Mouse (Mus musculus) liver, embryonic 16.5 days (tissue): Measurements from ENCODE around the gene Tmem268. TPM values are rescaled to one million over a fixed set of nuclear protein-coding genes. Genes with fewer than 3 reads are reported as not detected.

Experiments used
- ATAC-seq: fragments of 200-750 bp; cut with Nextera tagmentation; 2 replicates; pipeline ENCODE4 v1.8.0; 2017; ENCODE audit warnings: low read depth, mild to moderate bottlenecking, moderate number of reproducible peaks, moderate library complexity
- H3K27ac ChIP-seq: fragments of 300-500 bp; sonication (generic); 2 replicates; pipeline ENCODE4 v1.5.1; 2014; ENCODE audit warnings: mild to moderate bottlenecking, low read length
- H3K27me3 ChIP-seq: fragments of 300-500 bp; sonication (generic); 2 replicates; pipeline ENCODE4 v1.6.1; 2014; ENCODE audit warnings: low read depth, low read length, mixed read lengths; ENCODE audit not compliant: control insufficient read depth, insufficient read depth
- H3K36me3 ChIP-seq: fragments of 300-500 bp; sonication (generic); 2 replicates; pipeline ENCODE4 v1.6.1; 2014; ENCODE audit warnings: mild to moderate bottlenecking; ENCODE audit not compliant: control insufficient read depth, insufficient read depth
- H3K4me1 ChIP-seq: fragments of 300-500 bp; sonication (generic); 2 replicates; pipeline ENCODE4 v1.6.1; 2014; ENCODE audit warnings: low read depth, low read length, mixed read lengths; ENCODE audit not compliant: control insufficient read depth
- H3K4me2 ChIP-seq: fragments of 300-500 bp; sonication (generic); 2 replicates; pipeline ENCODE4 v1.6.1; 2014; ENCODE audit warnings: low read depth, low read length, mixed read lengths
- H3K4me3 ChIP-seq: fragments of 300-500 bp; sonication (generic); 2 replicates; pipeline ENCODE4 v1.5.1; 2014; ENCODE audit warnings: low read depth, mild to moderate bottlenecking, low read length
- H3K9ac ChIP-seq: fragments of 300-500 bp; sonication (generic); 2 replicates; pipeline ENCODE4 v1.6.1; 2014; ENCODE audit warnings: low read depth, low read length
- H3K9me3 ChIP-seq: fragments of 300-500 bp; sonication (generic); replicated peaks from 2 replicates; pipeline ENCODE4 v1.6.1; 2016; ENCODE audit warnings: low read length; ENCODE audit not compliant: control insufficient read depth
- WGBS: fragments of 180-500 bp; shearing (Covaris S2); extraction: QIAGEN DNeasy Blood & Tissue Kit; methylation state at CpG from one replicate; pipeline ENCODE4 v1.1.7; 2014; ENCODE audit not compliant: insufficient replicate concordance; 5-methylcytosine and 5-hydroxymethylcytosine counted together
- polyA plus RNA-seq: library from polyadenylated mRNA; unstranded; fragments of >200 nt; fragmentation: Nextera tagmentation; extraction: Ambion mirVana; gene quantifications from 2 replicates; pipeline ENCODE4 v1.2.1, GENCODE M21; 2015

Tmem268 gene
- polyA plus RNA-seq, 1 experiment from 2014 or later, result 10.2 TPM

- ATAC-seq, result no peak
- Histone ChIP-seq H3K4me1 (no peaks in the 10 kb centered on the region), H3K9ac (no peak overlapping the region), H3K4me3 (no peak overlapping the region), H3K36me3 (no peaks in the 10 kb centered on the region), H3K27ac (no peak overlapping the region), H3K4me2 (no peak overlapping the region), H3K9me3 (no peaks in the 10 kb centered on the region), H3K27me3 (no peaks in the 10 kb centered on the region)
Measured at GRCm38 (mm10) chr4:63601263-63601662, 42.7 kb downstream of the Tmem268 start.

DNA sequence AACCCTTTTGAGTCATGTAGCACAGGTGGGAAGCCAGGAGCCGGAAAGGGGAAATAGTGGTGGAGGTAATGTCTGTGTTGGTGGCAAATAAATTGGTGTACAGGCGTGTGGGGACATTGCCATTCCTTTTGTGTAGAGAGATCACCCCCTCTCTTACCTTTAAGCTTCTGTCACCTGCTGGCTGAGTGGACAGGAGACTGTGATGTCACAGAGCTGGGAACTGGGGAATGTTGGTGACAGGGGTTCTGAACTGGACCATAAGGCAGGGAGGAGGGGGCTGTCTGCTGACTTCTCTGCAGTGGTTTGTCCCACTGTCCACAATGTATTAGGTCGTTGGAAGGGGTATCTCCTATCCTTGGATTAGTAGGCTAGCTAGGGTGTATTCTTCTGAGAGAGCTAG lies 46.4 kb downstream of the Tmem268 start, which contains the start of gene Gm11213:
TSS of gene Gm11213 (minus strand) at position 317 of the 400 bp plus-strand sequence.
- H3K27me3 ChIP-seq, result no peaks in the 10 kb centered on the region
- H3K4me3 ChIP-seq, result no peak within 1 kb of the TSS
- no peak within 1 kb of the TSS for H3K27ac ChIP-seq
- 41% methylated on average over 3 of the region's 3 CpGs for WGBS
- no peak within 1 kb of the TSS for H3K4me2 ChIP-seq
- H3K36me3 ChIP-seq, result no peaks in the 10 kb centered on the region
- no peaks in the 10 kb centered on the region for H3K9me3 ChIP-seq
- no peak within 1 kb of the TSS for H3K9ac ChIP-seq
- ATAC-seq, result no peak
- H3K4me1 ChIP-seq, result no peaks in the 10 kb centered on the region

DNA sequence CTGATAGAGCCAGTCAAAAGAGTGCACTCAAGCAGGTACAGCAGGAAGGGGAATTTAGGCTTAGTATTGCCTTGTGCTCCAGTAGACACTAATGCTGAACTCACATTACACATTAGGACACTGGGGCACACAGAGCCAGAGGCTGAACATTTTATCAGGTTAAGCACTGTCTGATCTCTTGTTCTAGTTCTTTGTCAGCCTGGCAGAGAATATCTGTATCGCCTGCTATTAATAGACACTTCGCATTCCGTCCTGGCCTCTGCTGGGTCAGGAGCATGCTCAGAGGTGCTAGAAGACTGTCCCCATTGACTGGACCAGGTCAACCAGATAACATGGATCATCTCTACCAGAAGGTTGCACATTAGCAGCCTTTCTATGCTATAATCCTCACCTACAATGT lies 47.0 kb downstream of the Tmem268 start:
- no peaks in the 10 kb centered on the region for H3K36me3 ChIP-seq
- H3K4me2 ChIP-seq, result no peak overlapping the region
- H3K4me3 ChIP-seq, result no peak overlapping the region
- WGBS, result 75% methylated on average over 3 of the region's 3 CpGs
- no peaks in the 10 kb centered on the region for H3K4me1 ChIP-seq
- H3K9ac ChIP-seq, result no peak overlapping the region
- H3K9me3 ChIP-seq, result no peaks in the 10 kb centered on the region
- no peak overlapping the region for H3K27ac ChIP-seq
- no peaks in the 10 kb centered on the region for H3K27me3 ChIP-seq
- ATAC-seq, result no peak

- H3K4me3 ChIP-seq, result no peak overlapping the region
- H3K27ac ChIP-seq, result no peak overlapping the region
- no peaks in the 10 kb centered on the region for H3K9me3 ChIP-seq
- no peak overlapping the region for H3K9ac ChIP-seq
- no peaks in the 10 kb centered on the region for H3K36me3 ChIP-seq
- H3K4me2 ChIP-seq, result no peak overlapping the region
- H3K27me3 ChIP-seq, result no peaks in the 10 kb centered on the region
- no peaks in the 10 kb centered on the region for H3K4me1 ChIP-seq
- no peak for ATAC-seq
- WGBS, result 60% methylated on average over 1 of the region's 1 CpGs
Measured at GRCm38 (mm10) chr4:63605968-63606367, 47.4 kb downstream of the Tmem268 start.

GRCm38 (mm10) chr4:63608391-63608790 lies 49.8 kb downstream of the Tmem268 start:
- H3K36me3 ChIP-seq, result no peaks in the 10 kb centered on the region
- ATAC-seq, result no peak
- no peak overlapping the region for H3K4me2 ChIP-seq
- no peak overlapping the region for H3K9ac ChIP-seq
- H3K4me1 ChIP-seq, result no peaks in the 10 kb centered on the region
- no peaks in the 10 kb centered on the region for H3K9me3 ChIP-seq
- WGBS, result 65% methylated on average over 7 of the region's 7 CpGs
- H3K27me3 ChIP-seq, result no peaks in the 10 kb centered on the region
- no peak overlapping the region for H3K27ac ChIP-seq
- no peak overlapping the region for H3K4me3 ChIP-seq

DNA sequence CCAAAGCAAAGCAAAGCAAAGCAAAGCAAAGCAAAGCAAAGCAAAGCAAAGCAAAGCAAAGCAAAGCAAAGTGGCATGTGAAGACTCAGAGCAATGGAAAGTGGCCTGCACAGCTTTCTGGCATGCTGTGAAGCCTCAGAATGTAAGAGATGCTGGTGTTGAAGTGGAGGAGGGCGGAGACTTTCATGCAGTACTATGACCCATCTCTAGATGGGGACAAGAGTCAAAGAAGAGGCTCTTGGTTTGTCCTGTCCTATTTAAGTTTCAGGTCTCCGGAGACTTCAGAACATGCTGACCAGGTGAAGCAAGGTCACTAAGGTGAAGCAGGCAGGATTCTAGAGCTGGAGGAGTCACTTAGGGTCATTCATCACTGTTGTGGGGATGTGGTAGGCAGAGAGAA lies 63.3 kb downstream of the Tmem268 start:
- no peak overlapping the region for H3K27ac ChIP-seq
- H3K4me2 ChIP-seq, result no peak overlapping the region
- no peak overlapping the region for H3K4me3 ChIP-seq
- 65% methylated on average over 2 of the region's 2 CpGs for WGBS
- no peaks in the 10 kb centered on the region for H3K4me1 ChIP-seq
- H3K27me3 ChIP-seq, result no peaks in the 10 kb centered on the region
- H3K9me3 ChIP-seq, result no peaks in the 10 kb centered on the region
- no peaks in the 10 kb centered on the region for H3K36me3 ChIP-seq
- no peak overlapping the region for H3K9ac ChIP-seq
- ATAC-seq, result no peak

DNA sequence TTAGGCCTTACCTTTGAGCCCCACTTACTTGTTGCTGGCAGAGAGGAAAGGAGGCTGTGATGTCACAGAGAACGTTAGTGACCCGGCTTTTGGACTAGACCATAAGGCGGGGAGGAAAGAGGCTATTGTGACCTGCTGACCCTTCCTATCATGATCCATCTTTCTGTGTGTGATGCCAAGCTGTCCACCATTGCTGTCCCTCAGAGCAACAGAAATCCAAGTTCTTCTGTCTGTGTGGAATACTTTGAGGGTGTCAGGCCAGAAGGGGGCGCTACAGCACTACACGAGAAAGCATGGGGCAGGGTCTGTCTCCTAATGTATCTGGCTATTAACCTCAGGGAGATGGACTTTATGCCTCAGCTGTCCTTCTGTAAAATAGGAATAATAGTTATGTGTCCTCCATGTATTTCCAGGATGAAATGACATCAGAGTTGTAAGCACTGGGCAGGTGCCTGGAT lies 63.8 kb downstream of the Tmem268 start, which contains the start of gene Tex48:
TSS of gene Tex48 (minus strand) at position 51 of the 458 bp plus-strand sequence.
- H3K4me3 ChIP-seq, result no peak within 1 kb of the TSS
- H3K27me3 ChIP-seq, result no peaks in the 10 kb centered on the region
- H3K36me3 ChIP-seq, result no peaks in the 10 kb centered on the region
- ATAC-seq, result no peak
- no peak within 1 kb of the TSS for H3K9ac ChIP-seq
- H3K9me3 ChIP-seq, result no peaks in the 10 kb centered on the region
- WGBS, result 39% methylated on average over 5 of the region's 5 CpGs
- no peaks in the 10 kb centered on the region for H3K4me1 ChIP-seq
- H3K27ac ChIP-seq, result no peak within 1 kb of the TSS
- H3K4me2 ChIP-seq, result no peak within 1 kb of the TSS

DNA sequence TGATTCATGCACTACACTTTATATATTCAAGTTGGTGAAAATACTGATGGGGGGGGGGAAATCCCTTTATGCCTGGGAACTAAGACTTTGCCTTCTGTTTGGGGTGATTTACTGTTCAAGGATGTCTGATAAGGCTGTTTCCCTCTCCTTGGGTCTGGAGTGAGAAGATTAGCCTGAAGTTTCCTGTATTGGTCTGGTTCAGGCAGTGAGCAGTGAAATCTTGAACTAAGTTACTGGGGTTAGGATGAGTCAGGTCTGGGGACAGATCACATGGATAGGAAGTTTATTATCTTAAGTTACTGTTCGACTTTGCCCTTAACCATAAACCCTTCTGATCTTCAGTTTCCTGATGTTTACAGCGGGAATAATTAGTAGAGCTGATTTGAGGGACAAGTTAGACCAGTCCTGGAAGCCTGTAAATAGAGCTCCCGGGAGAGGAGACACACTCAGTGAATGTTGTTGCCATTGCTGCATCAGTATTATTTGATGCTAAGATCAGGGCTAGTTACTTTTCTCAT lies 67.0 kb downstream of the Tmem268 start:
- H3K4me2 ChIP-seq, result no peak overlapping the region
- H3K36me3 ChIP-seq, result no peaks in the 10 kb centered on the region
- ATAC-seq, result 0 out of 2 replicates have a peak, but pooled peaks have one; percentile 19
- no peak overlapping the region for H3K27ac ChIP-seq
- H3K9ac ChIP-seq, result no peak overlapping the region
- no peaks in the 10 kb centered on the region for H3K9me3 ChIP-seq
- H3K4me3 ChIP-seq, result no peak overlapping the region
- WGBS, result 13% methylated on average over 3 of the region's 3 CpGs
- H3K27me3 ChIP-seq, result no peaks in the 10 kb centered on the region
- no peaks in the 10 kb centered on the region for H3K4me1 ChIP-seq

DNA sequence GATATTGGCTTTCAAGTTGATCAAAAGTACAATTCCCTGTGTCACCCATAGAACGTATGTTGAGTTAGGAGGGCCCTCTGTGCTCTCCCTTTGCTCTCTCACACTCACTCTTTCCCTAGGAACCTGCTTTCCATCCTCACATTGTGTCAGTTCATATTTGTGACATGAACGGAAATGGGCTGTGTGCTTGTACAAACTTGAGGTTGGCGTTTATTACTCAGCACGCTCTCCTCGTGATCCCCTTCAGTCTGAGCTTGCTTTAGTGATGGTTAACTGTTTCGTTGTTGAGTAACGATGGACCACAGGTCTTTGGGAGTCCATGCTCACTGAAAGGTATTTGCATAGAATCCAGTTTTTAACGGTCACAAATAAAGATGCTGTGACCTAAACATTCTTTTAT lies 68.5 kb downstream of the Tmem268 start:
- Histone ChIP-seq H3K4me3 (no peak overlapping the region), H3K4me1 (no peaks in the 10 kb centered on the region), H3K27ac (no peak overlapping the region), H3K36me3 (no peaks in the 10 kb centered on the region), H3K27me3 (no peaks in the 10 kb centered on the region), H3K9me3 (no peaks in the 10 kb centered on the region), H3K4me2 (no peak overlapping the region), H3K9ac (no peak overlapping the region)
- ATAC-seq, result no peak
- 56% methylated on average over 8 of the region's 8 CpGs for WGBS
